Mouse (Mus musculus) thymus, postnatal 10 days (tissue): ENCODE measurements around the gene Ghdc.
A peak's percentile ranks its signal among the peaks of the same experiment; 100 is the strongest.

Experiments used
- DNase-seq, 2 experiments: peaks; one replicate each; pipeline ENCODE4 v3.0.0; 2021; ENCODE audit warnings: low spot score in 2 of 2

The Ghdc gene

DNA sequence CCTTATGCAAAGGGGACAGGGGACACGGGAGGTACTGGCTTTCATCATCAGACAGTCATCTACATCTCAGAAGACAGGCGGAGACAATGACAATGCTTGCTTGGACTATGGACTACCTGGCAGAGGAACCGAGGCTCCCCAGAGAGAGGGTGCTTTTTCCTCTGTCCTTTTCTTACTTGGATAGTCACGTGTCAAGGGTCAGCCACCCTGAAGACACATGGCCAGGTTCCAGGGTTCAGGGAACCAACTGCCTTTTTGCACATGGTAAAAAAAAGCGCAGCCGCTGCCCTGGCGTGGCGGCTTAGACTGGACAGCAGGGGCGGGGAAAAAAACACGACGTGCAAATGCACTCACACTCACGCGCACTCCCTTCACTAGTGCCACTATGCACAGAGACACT lies 11.8 kb upstream of the Ghdc start:
- no peak for DNase-seq

DNA sequence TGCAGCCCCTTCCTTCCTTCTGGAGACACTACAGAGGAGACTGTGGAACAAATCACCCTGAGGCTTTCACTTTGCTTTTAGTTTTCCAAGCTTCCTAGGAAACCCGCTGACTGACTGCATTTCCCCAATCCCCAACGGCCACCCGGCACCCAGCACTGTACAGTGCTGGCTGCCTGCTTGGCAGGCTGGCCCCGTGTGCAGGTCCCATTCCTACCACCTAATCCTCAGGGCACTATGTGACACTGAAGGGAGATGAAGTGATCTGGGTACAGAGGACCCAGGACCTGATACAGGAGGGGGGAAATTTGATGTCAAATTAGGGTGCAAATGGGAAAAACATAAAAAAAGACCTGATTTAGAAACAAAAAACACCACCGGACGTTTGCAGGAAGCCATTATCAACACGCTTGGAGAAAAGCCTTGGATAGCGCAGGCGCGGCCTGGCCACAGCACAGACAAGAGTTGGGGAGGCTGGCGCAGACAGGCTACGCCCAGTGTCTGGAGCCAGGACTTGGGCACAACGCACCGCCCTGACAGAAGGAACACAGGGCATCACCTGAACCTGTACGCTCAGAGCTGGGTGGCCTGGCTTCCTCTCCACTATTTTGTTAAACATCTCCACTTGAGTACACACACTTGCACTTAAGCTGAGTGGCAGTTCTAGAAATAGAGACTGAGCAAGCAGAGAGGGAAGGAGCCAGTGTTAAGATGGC lies 11.2 kb upstream of the Ghdc start:
- no peak for DNase-seq

DNA sequence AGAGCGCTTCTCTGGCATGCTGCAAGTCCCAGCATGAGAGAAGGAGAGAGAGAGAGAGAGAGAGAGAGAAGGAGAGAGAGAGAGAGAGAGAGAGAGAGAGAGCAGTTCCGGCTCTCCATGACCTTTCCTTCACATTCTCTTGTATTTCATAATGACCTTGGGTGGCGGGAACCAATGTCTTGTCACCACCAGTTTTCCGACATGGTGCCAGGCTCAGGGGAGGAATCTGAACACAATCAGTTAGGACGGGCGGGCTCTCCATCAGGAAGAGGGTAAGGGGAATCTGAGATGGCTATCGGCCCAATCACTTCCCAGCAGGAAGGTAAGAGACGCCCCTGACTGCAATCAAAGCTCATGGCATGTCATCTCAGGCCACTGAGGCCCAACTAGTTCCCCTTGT lies 9.5 kb upstream of the Ghdc start:
- no peak for DNase-seq

DNA sequence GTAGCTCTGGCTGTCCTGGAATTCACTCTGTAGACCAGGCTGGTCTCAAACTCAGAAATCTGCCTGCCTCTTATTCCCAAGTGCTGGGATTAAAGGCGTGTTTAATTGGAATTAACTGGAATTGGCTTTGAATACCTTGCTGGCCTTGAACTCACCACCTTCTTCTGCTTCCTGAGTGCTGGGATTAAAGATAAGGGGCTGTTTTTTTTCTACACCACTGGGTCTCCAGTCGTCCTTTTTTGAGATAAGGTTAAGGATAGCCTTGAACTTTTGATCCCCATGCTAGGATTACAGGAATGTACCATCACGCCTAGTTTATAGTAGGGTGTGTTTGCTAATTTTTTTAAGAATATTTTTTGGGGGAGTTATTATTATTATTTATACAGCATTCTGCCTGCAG lies 7.3 kb upstream of the Ghdc start:
- DNase-seq = no peak

DNA sequence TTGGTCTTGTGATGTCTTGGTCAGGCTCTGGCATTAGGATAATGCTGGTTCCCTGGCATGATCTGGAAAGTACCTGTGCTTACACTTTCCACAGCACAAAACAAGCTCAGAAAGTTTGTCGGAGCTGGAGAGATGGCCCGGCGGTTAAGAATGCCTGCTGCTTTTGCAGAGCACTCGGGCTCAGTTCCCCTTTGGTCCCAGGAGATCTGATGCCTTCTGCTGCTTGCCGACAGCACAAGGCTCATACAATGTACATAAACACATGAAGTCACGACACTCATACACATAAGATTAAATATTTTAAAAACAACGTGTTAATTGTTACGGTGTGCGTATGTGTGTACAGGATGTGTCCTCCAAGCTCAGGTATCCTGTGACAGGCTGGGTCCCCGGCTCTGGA lies 5.2 kb upstream of the Ghdc start:
- DNase-seq = no peak

DNA sequence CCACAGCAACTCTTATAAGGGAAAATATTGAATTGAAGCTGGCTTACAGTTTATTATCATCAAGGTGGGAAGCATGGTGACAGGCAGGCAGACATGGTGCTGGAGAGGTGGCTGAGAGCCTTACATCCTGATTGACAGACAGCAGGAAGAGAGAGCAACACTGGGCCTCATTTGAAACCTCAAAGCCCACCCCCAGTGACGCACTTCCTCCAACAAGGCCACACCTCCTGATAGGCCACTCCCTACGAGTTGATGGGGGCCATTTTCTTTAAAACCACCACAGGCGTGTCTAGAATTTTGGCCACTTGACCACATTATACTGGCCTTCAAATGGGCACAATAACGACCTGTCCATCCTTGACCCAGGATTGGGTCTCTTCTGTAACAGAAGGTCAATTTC lies 3.5 kb upstream of the Ghdc start:
- DNase-seq = no peak

DNA sequence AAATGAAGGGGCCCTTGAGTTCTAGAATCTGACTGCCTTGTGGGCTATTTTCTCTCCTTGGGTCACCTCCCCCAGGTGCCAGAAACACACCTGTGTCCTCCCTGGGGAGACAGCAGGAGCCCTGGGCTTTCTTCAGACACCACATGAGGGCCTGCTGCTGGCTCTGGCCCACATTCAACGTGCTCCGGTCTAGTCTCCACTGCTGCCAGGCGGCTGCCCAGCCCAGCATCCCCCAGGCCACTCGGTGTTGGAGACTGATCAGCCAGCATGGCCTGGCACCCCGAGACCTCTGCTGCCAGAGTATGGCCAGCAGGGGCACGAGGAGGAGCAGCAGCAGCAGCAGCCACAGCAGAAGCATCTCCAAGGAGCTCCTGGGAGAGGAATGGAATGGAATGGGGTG lies 777 bp downstream of the Ghdc start:
- no peak for DNase-seq

DNA sequence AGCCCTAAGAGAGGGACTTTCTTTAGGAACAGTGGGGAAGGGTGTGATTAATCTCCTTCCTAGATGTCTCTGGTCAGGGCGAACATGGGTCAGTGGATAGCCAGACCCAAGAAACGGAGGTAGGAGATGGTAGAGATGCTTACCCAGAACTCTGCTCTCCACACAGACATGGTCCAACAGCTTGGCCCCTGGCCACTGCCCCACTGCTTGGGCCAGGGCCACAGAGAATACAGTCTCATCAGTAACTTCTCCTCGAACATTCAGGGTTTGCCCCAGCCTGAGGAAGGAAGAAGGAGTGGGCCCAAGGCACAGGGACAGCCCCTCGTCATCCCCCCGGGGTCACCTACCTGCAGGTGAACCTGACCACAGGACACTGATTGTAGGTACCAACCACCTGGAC lies 2.9 kb downstream of the Ghdc start:
- DNase-seq = no peak

DNA sequence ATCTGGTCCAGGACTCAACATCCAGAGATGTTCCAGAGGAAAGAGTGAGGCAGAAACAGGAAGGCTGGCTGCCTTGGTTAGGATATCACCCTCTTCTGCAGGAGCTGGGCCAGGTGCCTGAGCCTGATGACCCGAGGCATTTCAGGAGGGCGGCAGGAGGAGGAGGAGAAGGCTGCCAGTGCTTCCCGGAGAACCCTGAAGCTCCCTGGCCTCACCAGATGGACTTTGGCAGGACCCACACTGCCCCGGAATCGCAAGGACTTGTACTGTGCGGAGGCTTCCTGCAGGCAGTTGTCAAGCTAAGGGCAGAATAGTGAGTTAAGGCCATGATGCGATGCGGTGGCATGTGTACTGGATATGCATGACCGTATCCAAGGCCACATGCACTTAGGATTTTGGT lies 4.0 kb downstream of the Ghdc start:
- DNase-seq = no peak

DNA sequence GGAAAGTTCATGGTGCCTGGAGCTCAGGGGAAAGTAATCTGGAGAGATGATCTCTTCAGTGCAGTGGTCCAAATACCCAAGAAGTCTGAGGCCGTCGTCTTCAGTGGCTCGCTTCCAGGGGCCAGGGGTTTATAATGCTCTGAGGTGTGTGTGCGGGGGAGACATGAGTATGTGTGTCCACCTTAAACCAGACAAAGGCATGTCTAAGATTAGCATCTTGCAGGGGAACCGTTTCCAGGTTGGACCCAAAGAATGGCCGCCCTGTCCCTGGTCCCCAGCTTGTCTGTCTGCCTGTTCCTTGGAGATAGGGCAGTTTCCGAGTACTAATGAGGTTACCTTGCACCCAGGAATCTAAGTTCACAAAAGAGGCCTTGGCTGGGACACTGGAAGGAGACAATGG lies 7.9 kb downstream of the Ghdc start, which contains the start of gene Hcrt:
Hcrt (minus strand) TSS at position 101 of the 400 bp plus-strand sequence.
- DNase-seq = no peak

DNA sequence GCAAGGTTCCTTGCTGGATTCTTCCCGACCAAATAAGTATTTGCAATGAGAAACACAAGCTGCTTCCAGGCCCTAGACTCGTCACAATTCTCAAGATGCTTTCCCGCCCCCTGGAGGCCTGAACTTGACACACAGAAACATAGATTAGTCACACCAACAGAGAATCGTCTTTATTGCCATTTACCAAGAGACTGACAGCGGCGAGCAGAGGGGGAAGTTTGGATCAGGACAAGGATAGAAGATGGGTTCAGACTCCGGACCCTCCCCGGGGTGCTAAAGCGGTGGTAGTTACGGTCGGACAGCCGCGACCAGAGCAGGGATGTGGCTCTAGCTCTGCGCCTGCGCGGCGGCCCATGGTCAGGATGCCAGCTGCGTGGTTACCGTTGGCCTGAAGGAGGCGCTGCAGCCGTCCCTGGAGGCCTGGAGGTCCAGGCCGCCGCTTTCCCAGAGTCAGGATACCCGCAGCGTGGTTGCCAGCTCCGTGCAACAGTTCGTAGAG lies 9.2 kb downstream of the Ghdc start:
- peak; percentile 58 to 80 for DNase-seq

DNA sequence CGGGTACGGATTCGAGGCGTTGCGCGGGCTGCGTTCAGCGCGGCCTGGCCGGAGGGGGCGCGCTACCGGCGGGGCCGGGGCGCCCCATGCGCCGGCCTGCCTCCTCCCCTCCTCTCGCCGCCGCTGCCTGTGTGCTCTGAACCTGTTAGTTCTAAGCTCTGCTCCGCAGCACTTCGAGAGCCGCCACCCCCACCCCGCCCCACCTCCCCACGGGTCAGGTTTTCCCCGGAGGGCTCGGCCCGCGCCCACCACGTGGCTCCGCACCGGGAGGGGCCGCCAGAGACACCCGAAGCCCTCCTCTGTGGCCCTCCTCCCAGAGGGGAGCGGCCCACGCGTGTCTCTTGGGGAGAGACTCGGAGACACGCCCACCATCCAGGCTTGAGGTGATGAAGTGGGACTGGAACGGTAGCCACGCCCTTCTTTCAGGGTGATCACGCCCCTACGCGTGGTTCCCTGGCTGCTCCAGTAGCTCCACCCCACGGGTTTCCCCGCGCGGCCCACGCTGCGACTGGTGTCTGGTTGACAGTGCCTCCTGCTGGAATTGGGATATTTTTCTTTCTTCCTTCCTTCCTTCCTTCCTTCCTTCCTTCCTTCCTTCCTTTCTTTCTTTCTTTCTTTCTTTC lies 11.0 kb downstream of the Ghdc start, which contains the start of gene Kcnh4:
Kcnh4 (minus strand) TSS at position 332 of the 623 bp plus-strand sequence.
- DNase-seq = peak; percentile 66 to 68

DNA sequence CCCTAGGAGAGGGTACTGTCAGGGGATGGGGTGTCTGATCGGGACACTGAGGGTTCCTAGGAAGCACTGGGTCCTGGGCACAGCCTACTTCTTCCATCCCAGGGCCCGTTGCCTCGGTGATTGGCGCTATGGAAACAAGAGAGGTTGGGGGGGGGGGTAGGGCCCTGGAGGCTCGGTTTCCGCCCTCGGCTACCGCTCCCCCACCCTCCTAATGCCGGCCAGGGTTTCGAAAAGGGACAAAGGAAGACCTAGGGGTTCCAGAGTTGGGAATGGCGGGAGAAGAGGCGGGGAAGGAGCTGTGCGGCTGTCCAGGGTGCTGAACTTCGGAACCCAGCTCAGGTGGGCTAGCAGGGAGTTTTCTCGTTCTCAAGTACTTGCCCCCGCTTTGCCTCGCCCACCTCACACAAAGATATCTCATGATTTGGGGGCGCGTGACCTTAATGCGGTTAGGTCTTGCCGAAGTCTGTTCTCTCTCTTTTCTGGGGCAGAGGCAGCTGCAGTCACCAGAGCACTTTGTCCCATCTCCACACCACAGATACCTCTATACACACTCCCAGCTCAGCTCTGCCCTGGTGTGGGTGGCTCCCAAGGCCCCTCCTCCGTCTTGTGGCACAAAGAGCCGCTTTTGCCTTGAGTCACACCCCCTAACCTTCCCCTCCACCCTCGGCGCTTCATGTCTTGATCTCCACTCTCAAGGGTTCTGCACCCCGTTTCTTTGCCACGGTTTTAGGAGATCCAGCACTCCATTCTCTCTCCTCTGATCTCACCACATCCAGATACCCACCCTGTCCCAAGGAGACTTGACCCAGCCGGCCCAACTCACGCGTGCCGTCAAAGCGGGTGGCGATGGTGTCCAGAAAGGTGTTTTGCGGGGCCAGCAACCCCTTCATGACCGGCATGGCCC lies 11.8 kb downstream of the Ghdc start:
- peak in 1 of 2 experiments; percentile 42 for DNase-seq

DNA sequence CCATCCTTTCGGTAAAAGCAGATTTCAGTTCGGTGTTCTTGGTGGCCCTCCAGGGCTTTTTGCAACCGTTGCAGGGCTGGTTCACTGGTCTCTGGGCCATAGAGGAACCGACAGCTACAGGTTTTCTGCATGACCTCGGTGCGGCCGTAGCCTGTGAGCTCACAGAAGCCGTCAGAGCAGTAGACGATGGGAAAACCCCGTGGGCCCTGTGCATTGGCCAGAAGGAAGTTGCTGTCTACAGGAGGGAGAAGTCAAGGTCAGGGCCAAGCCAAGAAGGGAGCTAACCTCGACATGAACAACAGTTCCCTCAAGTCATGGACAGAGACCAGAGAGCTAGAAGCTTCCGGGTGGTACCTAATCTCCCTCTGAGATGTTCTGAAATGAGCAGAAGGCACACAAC lies 13.2 kb downstream of the Ghdc start:
- DNase-seq = no peak

DNA sequence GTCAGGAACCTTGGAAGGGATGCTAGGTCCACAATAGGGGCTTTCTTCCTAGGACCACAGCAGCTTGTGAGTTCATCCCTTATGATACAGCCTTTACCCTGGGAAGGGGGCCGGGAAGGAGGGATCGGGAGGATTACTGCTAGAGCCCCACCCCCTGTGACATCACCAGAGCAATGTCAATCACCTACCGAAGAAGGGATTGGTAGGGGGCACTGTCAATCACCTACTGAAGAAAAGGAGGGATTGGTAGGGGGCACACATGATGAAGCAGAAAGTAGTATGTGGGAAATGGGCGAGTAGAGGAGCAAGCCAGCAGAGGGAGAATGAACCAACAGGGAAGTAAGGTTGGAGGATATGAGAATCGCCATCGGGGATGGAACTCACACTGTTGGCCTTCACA lies 14.3 kb downstream of the Ghdc start:
- no peak for DNase-seq

DNA sequence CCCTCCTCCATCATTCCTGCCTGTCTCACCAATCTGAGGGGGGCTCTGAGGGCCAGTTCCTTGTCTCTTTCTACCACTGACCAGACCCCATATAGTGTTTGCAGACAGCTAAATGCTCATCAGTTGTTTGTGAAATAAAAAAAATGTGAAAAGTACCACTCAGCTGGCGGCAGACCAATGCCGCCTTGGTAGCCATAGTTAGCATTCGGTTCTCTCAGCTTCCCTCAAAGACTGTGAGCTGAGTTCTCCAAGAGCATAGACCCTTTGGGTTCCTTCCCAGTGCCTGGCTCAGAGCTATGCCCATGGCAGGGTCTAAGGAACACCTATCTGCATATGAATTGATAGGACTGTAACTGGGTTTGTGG lies 16.1 kb downstream of the Ghdc start:
- no peak for DNase-seq

DNA sequence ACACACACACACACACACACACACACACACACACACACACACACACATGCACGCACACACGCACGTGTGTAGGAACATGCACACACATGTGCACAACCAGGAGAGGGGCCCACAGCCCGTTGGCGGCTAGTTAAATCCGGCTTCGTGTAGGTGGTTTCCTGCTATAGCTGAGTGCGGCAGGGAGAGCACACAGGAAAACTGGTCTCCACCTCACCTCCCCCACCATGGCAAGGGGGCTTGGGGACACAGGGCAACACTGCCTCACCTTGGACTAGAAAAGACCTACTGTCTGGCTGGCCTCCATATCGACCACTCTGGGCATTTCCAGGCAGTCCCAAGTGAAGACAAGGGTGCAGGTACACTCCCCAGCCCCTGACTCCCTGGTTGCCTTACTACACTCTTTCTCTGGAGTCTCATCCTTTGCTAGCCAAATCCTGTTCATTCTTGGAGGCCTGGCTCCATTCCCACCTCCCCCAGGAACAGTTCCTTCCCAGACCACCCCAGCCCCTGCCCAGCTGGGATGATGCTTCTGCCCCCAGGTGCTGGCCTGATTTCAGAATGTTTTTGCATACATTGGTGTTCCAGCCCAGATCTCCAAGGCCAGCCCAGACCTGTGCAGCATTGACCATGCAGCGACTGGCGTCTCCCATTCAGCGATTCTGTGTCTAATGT lies 16.6 kb downstream of the Ghdc start:
- DNase-seq = no peak

DNA sequence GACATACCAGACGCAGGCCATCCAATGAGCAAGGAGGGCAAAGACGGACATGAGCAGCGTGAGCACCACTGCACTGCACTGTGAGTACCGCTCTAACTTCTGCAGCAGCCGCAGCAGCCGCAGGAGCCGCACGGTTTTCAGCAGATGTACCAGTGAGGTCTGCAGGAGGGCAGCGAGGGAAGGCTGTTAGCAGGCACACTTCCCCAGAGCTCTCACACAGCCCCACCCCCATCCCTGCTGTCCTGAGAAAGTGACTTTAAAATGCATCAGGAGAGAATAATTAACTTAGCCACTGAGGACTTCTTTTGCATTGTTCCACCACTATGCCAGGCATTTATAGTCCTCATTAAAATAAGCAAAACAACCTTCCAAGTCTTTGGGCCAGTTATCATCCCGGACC lies 18.5 kb downstream of the Ghdc start:
- DNase-seq = no peak

DNA sequence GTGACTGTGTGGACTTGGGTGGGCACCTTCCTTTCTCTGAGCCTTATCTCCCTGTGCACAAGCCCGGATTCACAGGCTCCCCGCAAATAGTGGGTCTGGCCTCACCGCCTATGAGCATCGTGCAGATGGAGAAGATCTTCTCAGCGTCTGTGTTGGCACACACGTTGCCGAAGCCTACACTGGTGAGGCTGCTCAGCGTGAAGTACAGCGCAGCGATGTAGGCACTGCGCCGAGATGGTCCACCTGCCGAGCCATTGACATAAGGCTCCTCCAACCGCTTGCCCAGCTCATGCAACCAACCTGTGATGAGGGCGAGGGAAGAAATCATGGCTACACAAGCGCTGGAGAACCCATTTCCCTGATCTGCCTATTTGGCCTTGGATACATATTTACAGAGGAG lies 20.6 kb downstream of the Ghdc start:
- DNase-seq = no peak

DNA sequence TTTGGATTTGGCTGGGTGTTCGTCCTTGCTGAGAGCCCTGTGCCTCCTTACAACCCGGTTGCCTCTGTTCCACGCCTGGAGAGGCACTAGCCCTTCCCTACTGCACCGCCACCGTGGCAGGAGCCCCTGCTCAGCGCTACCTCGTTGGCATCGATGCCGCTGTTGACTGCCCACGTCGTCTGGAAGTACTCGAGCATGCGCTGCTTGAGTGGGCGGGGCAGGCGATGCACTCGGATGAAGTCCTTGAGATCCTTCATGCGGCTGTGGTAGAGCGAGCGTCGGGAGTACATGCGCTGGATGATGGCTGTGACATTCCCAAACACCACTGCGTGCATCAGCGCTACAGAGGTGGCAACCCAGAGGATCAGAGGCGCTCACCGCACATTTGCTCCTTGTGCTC lies 21.3 kb downstream of the Ghdc start:
- no peak for DNase-seq

DNA sequence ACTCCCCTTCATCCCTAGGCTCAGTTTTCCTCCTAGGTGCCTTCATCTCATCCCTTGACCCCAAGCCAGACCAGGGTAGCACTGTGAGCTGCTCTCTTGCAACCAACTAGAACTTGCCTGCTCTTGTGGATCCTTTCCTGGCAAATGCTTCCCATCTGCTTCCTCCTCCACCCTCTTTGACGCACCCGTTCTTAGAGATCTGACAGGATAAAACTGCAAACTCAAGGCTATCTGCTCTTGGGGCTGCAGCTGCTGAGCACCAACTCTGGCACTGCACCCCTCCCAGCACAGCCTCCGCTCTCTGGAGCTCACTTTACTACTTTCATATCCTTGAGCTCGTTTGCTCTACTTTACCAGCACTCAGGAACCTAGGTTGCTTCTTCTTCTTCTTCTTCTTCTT lies 22.1 kb downstream of the Ghdc start:
- DNase-seq = no peak

DNA sequence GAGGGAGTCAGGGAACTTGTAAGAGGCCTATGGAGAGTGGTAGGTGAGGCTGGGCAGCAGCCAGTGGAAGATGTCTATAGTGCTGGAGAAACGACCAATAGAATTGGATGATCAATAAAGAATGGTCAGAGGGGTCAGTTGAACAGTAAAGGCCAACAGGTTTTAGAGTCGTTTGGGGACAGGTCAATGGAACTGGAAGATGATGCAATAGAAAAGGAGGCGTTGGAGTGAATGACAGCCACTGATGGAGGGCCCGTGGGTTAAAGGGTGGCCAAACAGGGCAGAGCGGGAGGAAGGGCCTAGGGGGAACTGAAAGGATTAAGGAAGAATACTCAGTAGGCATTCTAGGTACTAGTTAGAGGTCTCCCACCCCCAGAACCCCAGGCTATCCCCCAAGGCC lies 23.6 kb downstream of the Ghdc start:
- DNase-seq = no peak
